Mouse (Mus musculus): ENCODE data around the gene Noxo1.

The Noxo1 gene

GRCm38 (mm10) chr17:24745526-24746497 lies 49.8 kb downstream of the Noxo1 start:
- peak; percentile 92 for DNase-seq

- DNase-seq, result no peak
Measured at GRCm38 (mm10) chr17:24746986-24747385, 51.0 kb downstream of the Noxo1 start.

Data from kidney, adult 9 months (tissue).